Mouse (Mus musculus) heart, adult 2 months (tissue): ENCODE results near the gene Hp1bp3. TPM values are rescaled to one million over a fixed set of nuclear protein-coding genes. Genes with fewer than 3 reads are reported as not detected.

Experiments used
- DNase-seq, 2 experiments: peaks; one replicate each; pipeline ENCODE4 v3.0.0; 2021
- H3K27ac ChIP-seq: fragments of 200-600 bp; 2 replicates; pipeline ENCODE4 v1.8.1; 2022
- H3K27me3 ChIP-seq: fragments of 200-500 bp; 2 replicates; pipeline ENCODE4 v1.6.1; 2012; ENCODE audit warnings: mild to moderate bottlenecking, low read length, inconsistent platforms, mixed read lengths; ENCODE audit not compliant: control insufficient read depth, insufficient read depth
- H3K36me3 ChIP-seq: fragments of 200-500 bp; 2 replicates; pipeline ENCODE4 v1.6.1; 2012; ENCODE audit warnings: low read length, inconsistent platforms; ENCODE audit not compliant: control insufficient read depth, insufficient read depth
- H3K4me1 ChIP-seq: fragments of 200-500 bp; 2 replicates; pipeline ENCODE4 v1.6.1; 2011; ENCODE audit warnings: low read length; ENCODE audit not compliant: control insufficient read depth, insufficient read depth
- H3K4me3 ChIP-seq: fragments of 200-600 bp; 2 replicates; pipeline ENCODE4 v1.8.1; 2022
- H3K79me2 ChIP-seq: fragments of 200-500 bp; replicated peaks from 2 replicates; pipeline ENCODE4 v1.6.1; 2012; ENCODE audit warnings: mild to moderate bottlenecking, inconsistent platforms, low read length, moderate library complexity, mixed read lengths; ENCODE audit not compliant: control insufficient read depth, insufficient read depth
- H3K9ac ChIP-seq: fragments of 200-500 bp; 2 replicates; pipeline ENCODE4 v1.6.1; 2012; ENCODE audit warnings: low read depth, mild to moderate bottlenecking, control low read depth, inconsistent platforms, low read length, mixed read lengths
- CTCF ChIP-seq: fragments of 200-600 bp; IDR thresholded peaks from 2 replicates; pipeline ENCODE4 v1.8.1; 2022; ENCODE audit warnings: antibody characterized with exemption, mild to moderate bottlenecking, moderate library complexity
- EP300 ChIP-seq: fragments of 200-500 bp; IDR thresholded peaks from 2 replicates; pipeline ENCODE4 v1.6.1; 2011; ENCODE audit warnings: low read depth, low read length, control low read depth; ENCODE audit not compliant: insufficient read depth
- POLR2A ChIP-seq: fragments of 200-500 bp; IDR thresholded peaks from 2 replicates; pipeline ENCODE4 v1.6.1; 2011; ENCODE audit warnings: mild to moderate bottlenecking, low read depth, low read length, control low read depth; ENCODE audit not compliant: insufficient read depth
- WGBS: fragments of 180-500 bp; shearing (Covaris S2); methylation state at CpG from one replicate; pipeline ENCODE4 v1.1.7; 2018; 5-methylcytosine and 5-hydroxymethylcytosine counted together
- intact Hi-C: fragments of 180-260 bp; cut with DNase I; formaldehyde crosslinking; loops from one replicate; pipeline ENCODE4 v1.15.1; 2025
- polyA plus RNA-seq: library from polyadenylated mRNA; depleted of rRNA; stranded (reverse); fragments of >200 nt; gene quantifications from 2 replicates; pipeline ENCODE4 v1.2.3, GENCODE M21; 2012
- total RNA-seq, 2 experiments: library from RNA; stranded (reverse); gene quantifications; 2 replicates each; pipeline ENCODE4 v1.2.3; 2021

The Hp1bp3 gene
- total and polyA plus RNA-seq, 3 experiments, result 48.0 to 85.0 (median 74.7) TPM

- Histone ChIP-seq H3K36me3 (no peaks in the 10 kb centered on the region), H3K4me3 (no peak overlapping the region), H3K79me2 (no peaks in the 10 kb centered on the region), H3K27ac (no peak overlapping the region), H3K9ac (no peak overlapping the region), H3K4me1 (no peaks in the 10 kb centered on the region; the same call in 1 of the 2 replicates), H3K27me3 (no peaks in the 10 kb centered on the region)
- no peak for TF ChIP-seq CTCF
- no peak for TF ChIP-seq POLR2A
- no peak for TF ChIP-seq EP300
- 80% methylated on average over 22 of the region's 22 CpGs for WGBS
- intact Hi-C loops, result no loop called here
- DNase-seq, result no peak
Observed at GRCm38 (mm10) chr4:138257116-138257687, 41.1 kb downstream of the Hp1bp3 start.

- Histone ChIP-seq H3K27me3 (no peaks in the 10 kb centered on the region), H3K4me1 (0 out of 2 replicates have a peak, but pooled peaks cover 3% of the 10 kb centered on the region), H3K79me2 (no peaks in the 10 kb centered on the region), H3K4me3 (no peak overlapping the region), H3K36me3 (no peaks in the 10 kb centered on the region), H3K27ac (no peak overlapping the region), H3K9ac (no peak overlapping the region)
- no peak for TF ChIP-seq CTCF
- TF ChIP-seq POLR2A, result no peak
- no peak for TF ChIP-seq EP300
- DNase-seq, result no peak
- 77% methylated on average over 7 of the region's 7 CpGs for WGBS
- intact Hi-C loops, result no loop called here
Observed at GRCm38 (mm10) chr4:138258663-138259062, 42.6 kb downstream of the Hp1bp3 start.

- Histone ChIP-seq H3K27me3 (no peaks in the 10 kb centered on the region), H3K27ac (no peak overlapping the region), H3K4me1 (0 out of 2 replicates have a peak, but pooled peaks cover 3% of the 10 kb centered on the region), H3K4me3 (no peak overlapping the region), H3K79me2 (no peaks in the 10 kb centered on the region), H3K36me3 (no peaks in the 10 kb centered on the region), H3K9ac (no peak overlapping the region)
- no peak for DNase-seq
- intact Hi-C loops, result no loop called here
- WGBS, result 70% methylated on average over 5 of the region's 5 CpGs
- no peak for TF ChIP-seq EP300
- TF ChIP-seq POLR2A, result no peak
- no peak for TF ChIP-seq CTCF
Observed at GRCm38 (mm10) chr4:138259482-138259881, 43.4 kb downstream of the Hp1bp3 start.

- TF ChIP-seq POLR2A (no peak), CTCF (peak; percentile 47)
- intact Hi-C loops, result no loop called here
- 0 out of 2 replicates have a peak, but pooled peaks cover 3% of the 10 kb centered on the region for H3K4me1 ChIP-seq
- H3K79me2 ChIP-seq, result no peaks in the 10 kb centered on the region
- no peaks in the 10 kb centered on the region for H3K27me3 ChIP-seq
- peak; percentile 89 to 90 for DNase-seq
- peak overlapping the region; percentile 54 for H3K4me3 ChIP-seq
- peak overlapping the region; percentile 51 for H3K9ac ChIP-seq
- H3K27ac ChIP-seq, result no peak overlapping the region
- no peaks in the 10 kb centered on the region for H3K36me3 ChIP-seq
- under 1% methylated on average over 75 of the region's 78 CpGs for WGBS
Observed at GRCm38 (mm10) chr4:138261843-138262681, 46.0 kb downstream of the Hp1bp3 start.

GRCm38 (mm10) chr4:138267869-138268268 is 51.8 kb downstream of the Hp1bp3 start:
- 89% methylated on average over 10 of the region's 10 CpGs for WGBS
- DNase-seq, result no peak
- Histone ChIP-seq H3K9ac (no peak overlapping the region), H3K79me2 (no peaks in the 10 kb centered on the region), H3K27me3 (no peaks in the 10 kb centered on the region), H3K36me3 (no peaks in the 10 kb centered on the region), H3K27ac (no peak overlapping the region), H3K4me1 (no peaks in the 10 kb centered on the region), H3K4me3 (no peak overlapping the region)
- intact Hi-C loops, result no loop called here
- TF ChIP-seq EP300, result no peak
- TF ChIP-seq CTCF, result no peak
- TF ChIP-seq POLR2A, result no peak
